Mouse (Mus musculus) layer of hippocampus, adult 9-11 months (tissue): ENCODE results near the gene Ocel1.
A peak's percentile ranks its signal among the peaks of the same experiment; 100 is the strongest.

ENCODE experiments used
- DNase-seq: peaks from one replicate; pipeline ENCODE4 v3.0.0; 2022

Gene Ocel1

DNA sequence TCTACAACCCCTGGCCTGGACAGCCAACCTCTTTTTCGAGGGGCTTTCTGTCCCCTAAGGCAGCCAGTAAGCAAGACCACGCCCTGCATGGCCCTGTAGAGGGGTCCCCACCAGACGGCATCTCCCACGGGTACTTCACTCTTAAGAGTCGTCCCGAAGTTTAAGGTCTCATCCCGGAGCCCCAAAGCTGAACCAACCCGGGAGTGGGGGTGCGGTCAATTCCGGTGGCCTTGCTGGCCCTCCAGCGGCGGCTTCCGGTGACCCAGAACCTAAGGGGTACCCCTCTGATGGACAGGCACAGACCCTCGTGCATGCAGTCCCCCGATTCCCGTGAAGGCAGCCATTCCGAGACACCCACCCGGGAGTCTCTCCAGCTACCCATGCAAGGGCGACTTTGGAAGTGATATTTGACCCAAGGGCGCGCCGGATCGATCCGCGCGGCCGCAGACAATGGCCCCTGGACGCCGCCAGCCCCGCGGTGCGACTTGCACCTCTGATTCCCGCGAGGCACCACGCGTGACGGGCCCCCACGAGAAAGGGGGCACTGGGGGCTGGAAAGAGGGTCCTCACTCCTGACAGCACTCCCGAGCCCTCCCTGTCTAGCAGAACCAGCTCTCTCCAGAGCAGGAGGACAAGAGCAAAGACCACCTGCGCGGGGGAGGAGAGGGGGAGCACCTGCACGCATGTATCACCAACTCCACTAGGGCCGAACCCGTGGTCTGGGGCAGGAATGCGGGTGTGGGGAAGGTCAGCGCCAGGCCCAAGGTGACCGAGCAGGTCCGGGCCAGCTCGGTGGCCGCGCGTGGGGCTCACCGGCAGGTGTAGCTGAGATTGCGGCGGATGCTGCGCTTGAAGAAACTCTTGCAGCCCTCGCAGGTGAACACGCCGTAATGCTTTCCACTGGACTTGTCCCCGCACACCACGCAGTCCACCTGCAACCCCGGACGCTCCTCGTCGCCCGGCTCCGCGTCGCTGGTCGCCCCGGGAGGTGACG is 9.4 kb downstream of the Ocel1 start:
- DNase-seq, result no peak

DNA sequence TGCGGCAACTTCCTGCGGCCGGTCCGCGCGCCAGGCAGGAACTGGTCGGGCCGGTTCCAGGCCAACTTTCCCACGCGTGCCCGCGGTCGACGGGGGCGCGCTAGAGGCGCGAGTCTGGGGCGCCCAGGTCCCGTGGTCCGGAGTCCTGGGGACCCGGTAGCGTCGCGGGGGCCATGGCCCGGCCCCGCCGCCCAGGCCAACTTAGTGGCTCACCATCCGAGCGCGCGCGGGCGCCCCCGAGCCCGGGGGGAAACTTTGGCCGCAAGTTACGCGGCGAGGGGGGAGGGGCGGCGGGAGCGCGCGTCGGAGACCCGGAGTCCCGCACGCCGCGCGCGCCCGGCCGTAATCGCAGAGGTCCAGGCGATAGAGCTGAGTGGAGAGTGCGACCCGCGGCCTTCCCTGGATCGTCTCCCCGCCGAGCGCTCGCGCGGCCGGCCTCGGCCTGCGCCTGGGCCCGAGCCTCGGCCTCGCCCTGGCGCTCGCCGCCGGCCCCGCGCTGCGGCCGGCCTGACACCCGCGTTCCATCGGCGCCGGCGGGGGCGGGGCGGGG is 10.4 kb downstream of the Ocel1 start, which contains the start of gene Nr2f6:
Nr2f6 (minus strand) TSS at position 540 of the 550 bp plus-strand sequence.
- peak; percentile 60 for DNase-seq

DNA sequence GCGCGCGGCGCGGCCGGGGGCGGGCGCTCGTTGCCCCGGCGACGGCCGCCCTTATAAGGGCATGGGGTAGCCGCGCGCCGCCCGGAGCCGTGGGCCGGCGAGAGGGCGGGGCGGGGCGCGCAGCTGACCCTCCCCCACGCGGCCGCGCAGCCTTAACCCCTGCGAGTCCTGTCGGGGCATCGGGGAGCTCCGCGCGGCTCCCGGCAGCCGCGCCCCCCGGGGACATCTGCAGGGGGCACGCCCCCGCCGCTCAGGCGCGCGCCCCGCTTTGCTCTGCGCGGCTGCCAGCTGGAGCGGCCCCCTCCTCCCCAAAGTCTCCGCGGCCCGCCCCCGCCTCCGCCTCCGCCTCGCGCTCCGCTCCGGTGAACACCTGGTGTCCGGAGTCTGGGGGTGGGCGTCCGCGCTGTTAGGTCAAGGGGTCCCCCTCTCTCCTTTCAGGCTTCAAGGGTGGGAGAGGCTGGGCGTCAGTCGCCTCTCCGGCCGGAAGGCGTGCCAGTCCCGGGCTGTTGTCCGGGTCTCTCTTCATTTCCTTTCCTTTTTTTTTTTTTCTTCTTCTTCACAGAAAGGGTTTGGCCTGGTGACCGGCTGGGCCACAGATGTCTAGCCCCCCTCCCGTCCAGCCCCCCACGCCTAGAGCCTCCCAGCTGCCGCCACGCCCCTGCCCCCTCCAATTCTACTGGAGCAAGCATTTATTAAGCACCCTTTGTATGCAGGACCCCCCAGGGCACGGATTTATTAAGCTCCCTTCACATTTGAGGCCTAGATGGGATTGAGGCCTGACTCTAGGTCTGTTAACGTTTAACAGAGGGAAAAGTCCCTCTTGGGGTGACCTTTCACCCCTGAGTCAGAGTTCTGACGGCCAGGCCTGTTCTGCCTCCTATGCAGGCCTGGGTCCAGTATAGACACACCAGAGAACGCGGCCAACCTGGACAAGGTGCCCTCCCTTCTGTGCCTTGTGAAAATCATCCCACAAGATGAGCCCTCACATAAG is 11.2 kb downstream of the Ocel1 start:
- peak; percentile 89 for DNase-seq

DNA sequence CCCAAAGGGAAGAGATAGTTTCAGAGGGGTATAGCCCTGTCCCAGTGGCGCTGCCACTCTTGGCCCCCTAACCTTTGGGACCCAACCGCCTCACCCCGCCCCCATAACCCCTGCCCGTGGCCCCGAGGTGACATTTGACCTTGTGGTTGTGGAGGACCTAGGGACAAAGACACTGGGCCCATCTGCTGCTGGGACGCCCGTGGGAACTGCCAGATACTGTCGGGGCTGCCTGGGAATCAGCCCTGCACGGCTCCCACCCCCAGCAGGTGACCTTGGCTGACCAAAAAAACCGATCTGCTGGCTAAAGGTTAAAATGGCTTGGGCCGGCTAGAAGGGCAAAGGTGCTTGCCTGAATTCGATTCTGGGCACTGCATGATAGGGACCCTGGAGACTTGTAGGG is 12.3 kb downstream of the Ocel1 start:
- DNase-seq, result no peak

DNA sequence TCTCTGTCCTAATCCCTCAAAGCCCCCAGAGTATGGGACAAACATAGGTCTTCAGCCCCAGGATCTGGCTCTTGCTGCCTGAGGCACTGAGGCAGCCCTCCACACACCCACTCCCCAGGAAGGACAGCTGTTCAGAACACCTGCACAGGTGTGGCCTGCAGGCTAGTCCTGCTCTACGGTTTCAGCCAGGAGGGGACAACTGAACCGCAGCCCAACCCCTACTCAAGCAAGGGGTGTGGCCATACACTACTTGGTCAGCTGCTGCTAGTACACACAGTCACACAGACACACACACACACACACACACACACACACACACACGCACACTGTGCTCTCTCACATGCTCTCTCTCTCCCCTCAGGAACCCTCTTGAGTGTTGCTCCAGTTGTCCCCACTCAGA is 12.8 kb downstream of the Ocel1 start:
- DNase-seq, result no peak

DNA sequence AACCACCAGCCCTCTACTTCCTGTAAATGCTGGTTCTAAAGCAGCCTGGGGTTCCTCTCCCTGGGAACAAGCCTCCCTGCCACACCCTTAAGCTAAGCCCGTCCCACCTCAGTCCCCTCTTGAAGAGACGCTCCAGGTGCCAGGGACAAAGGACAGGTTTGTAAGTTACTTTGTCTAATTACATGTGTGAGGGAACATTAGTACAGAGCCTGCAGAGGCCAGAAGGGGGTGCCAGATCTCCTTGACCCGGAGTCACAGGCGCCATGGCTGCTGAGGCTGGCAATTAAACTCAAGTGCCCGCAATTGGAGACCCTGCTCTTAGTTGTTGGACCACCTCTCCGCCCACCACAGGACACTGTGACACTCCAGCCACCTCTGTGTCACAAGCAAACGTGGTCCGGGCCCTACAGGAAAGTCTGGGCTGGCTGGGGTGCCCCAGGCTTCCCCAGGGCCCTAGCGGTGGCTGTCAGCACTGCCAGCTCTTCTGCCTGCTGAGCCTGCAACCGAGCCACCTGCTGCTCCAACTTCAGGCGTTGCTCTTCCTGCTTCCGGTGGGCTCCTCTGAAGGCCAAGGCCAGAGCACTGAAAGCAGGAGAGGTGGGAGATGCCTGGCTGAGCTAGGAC is 14.2 kb downstream of the Ocel1 start:
- no peak for DNase-seq

DNA sequence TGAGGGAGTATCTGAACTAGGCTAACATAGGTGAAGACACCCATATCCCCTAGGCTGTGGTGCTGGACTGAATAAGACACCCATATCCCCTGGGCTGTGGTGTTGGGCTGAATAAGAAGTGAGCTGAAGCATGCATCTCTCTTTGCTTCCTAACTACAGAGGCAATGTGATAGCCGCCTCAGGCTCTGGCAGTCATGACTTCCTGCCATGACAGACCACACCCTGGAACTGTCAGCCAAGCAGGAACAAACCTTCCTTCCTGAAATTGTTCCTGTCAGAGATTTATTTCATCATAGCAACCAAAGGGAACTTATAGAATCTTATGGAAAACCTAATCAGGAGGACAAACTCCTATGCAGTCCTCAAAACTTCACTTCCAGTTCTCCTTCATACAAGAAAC is 17.2 kb downstream of the Ocel1 start:
- DNase-seq, result no peak

DNA sequence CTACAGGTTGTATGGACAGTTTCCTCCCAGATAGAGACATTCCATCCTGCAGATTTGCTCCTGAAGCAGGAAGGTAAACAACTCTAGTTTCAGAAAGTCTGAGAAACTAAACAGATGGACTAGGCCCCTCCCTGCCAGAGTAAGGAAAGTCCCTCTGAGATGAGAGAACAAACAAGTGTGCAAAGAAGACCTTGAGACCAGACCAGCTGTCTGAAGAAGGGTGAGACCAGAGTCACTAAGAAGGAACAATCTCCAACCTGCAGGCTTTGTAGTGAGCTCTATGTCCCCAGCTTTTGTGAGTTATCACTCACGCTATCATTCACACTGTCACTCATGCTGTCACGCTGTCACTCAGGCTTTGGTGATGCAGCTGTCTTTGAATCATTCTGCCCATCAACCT is 20.6 kb downstream of the Ocel1 start:
- DNase-seq, result no peak

DNA sequence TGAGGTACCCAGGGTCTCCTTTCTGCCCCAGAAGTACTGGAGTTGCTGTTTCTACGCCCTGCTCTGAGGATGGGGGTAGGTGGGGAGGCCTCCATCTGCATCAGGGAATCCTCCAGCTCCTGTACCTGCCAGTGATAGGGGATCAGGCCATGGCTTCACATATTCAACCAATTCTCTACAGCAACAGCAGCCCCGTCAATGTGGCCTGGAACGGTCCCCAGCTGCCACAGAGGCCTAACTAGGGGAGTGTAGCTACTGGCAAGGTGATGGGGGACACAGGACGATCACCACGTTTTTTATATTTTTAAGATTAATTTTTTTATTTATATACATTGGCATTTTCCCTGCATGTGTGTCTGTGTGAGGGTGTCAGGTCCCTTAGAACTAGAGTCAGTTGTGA is 21.3 kb downstream of the Ocel1 start:
- no peak for DNase-seq

DNA sequence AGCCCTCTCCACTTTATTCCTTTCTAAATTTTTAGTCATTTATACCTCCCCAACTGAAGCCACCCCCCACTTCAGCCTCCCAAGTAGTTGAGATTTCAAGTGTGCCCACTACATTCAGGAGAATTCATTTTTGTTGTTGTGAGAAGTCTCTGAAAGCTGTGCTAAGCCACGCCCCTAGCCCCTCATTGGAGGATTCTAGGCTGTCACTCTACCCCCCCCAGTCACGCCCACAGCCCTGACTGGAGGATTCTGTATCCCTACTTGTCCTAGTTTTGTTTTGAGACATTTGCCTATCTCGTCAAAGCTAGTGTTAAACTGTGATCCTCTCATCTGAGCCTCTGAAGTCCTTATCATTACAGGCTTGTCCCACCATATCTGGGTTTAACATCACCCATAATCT is 21.8 kb downstream of the Ocel1 start:
- no peak for DNase-seq

DNA sequence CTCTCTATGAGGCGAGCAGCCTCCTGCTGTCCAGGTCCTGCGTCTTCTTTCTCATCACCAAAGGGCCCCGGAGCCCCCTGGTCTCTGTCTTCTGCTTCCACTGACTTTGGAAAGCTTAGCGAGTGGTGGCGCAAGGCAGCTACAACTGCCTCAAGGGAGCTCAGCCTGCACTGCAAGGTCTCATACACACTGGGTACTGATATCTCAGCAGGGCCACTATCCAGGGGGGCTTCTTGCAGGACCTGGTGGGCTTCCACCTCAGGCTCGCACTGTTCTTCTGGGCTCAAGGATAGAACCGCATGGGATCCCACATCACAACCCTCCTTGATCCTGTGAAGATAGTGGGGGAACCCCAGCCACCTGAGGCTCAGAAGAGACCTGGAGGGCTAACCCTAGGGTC is 23.4 kb downstream of the Ocel1 start:
- no peak for DNase-seq

DNA sequence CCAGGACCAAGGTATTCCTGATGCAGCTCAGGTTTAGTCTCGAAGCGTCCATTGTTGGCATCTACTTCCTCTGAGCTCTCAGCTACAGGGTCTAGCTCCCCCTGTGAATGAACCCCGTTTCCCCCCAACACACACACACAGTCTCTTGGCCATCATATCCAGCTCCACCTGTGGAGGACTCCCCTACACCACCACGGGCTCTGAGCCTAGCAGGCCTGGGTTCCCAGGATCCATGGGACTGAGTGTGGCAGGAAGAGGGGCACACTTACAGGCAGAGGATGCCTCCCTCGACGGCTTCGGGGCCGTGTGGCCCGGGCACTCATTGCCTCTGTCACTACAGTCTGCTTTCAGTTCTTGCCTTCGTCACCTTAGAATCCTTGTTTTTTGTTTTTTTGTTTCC is 24.0 kb downstream of the Ocel1 start:
- DNase-seq, result no peak

DNA sequence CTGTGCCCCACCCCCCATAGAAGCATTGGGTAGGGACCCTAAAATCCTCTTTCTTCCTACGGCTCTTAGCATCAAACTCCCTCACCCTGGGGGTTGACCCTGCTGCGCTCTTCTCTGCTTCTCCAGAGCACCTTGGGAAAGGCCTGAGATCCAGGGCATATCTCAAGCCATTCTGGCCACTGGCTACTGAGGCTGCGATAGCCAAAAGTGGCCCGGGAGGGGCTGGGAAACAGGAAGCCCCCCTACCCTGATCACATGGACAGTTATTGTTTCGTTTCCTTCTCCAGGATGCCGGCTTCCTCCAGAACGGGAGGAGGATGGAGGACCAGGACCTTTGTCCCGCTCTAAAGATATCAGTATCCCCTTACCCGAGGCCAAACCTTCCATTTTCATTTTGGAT is 24.5 kb downstream of the Ocel1 start, which contains the start of gene Ushbp1:
Ushbp1 (minus strand) TSS at position 174 of the 400 bp plus-strand sequence.
- no peak for DNase-seq

DNA sequence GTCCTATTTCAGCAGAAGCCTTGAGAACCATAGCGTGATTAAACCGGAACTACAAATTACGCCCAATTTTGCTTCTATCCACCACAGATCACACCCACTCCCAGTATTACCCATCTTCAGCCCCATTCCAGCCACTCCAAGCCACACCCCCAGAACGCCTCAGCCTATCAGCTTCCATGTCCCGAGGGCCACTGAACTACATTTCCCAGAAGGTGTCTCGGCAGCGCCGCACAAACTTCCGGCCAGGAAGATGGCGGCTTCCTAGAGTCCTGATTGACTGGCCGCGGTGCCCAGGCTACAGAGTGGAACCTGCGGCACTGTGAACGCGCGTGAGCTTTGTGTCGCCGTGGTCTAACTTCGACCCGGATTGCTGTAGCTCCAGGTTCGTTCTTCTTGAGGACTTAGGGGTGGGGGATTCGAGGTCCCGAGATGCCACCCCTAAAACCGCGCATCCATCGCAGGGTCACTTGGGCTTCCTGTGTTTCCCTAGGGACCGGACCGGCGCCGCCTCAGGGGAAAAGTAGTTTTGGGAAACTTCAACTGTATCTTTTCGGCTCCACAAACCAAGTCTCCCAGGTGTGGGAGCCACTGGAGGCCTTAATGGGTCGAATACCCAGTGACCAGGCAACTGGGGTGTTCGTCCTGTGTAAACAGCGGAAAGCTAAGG is 25.7 kb downstream of the Ocel1 start, which contains the start of gene Babam1:
Babam1 (plus strand) TSS at position 223 of the 667 bp plus-strand sequence.
- peak; percentile 97 for DNase-seq

DNA sequence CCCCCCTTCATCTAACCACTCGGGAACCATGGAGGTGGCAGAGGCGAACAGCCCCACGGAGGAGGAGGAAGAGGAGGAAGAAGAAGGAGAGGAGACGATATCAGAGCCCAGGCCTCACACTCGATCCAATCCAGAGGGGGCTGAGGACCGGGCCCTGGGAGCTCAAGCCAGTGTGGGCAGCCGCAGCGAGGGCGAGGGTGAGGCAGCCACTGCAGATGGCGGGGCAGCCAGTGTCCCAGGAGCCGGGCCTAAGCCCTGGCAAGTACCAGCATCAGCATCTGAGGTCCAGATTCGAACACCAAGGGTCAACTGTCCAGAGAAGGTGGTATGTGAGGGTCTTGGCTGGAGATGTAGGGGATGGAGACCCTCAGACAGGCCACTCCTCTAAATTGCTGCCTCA is 26.6 kb downstream of the Ocel1 start:
- no peak for DNase-seq

DNA sequence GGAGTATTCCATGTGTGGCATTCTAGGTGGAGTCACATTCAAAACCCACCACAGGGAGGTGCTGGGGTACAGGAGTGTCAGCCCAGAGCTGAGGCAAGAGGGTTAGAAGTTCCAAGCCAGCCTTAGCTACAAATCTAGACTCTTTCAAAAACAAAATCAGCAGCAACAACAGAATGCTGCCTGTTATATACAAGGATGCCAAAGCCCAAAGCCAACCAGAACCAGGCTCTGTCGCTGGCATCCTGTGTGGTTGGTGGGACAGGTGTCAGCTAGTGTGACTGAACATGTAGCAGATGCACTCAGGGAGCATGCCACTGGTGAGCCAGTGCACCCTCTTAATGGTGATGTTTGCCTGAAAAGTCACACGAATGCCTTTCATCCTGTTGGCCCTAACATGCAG is 29.7 kb downstream of the Ocel1 start:
- DNase-seq, result no peak

DNA sequence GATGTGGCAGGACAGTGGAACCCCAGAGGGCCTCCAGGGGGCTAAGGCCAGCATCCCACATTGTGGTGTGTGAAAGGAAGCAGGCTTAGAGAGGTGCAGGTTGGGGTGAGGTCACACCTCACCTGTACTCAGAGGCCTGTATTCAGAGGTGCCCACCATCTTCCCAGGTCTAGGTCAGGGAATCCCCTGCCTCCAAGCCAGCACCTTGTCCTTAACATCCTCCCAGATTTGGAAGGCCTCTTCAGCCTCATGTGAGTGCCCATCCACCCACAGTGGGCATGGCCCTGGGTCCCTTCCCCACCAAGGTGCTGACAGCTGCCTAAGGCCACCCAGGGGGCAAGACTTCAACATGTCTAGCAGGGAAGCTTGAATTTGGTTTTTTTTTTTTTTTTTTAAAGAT is 30.4 kb downstream of the Ocel1 start:
- DNase-seq, result no peak

DNA sequence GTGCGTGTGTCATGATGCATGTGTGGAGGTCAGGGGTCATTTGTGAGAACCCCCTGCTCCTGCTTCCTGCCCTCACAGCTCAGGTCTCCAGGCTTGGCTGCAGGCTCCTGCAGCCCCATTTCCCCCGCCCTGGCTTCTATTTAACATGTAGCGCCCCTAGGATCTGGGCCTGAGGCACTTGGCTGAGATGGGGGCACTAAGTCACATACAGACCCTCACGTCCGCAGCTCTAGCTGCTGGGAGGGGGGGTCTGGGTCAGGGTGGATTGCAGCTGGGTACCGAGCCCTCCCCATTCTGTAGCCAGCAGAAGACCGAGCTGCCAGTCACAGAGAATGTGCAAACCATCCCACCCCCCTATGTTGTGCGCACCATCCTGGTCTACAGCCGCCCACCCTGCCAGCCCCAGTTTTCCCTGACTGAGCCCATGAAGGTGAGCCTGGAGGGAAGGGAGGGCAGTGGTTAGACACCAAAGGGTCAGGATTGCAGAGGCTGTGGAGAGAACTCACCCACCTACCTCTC is 31.4 kb downstream of the Ocel1 start:
- DNase-seq, result no peak

DNA sequence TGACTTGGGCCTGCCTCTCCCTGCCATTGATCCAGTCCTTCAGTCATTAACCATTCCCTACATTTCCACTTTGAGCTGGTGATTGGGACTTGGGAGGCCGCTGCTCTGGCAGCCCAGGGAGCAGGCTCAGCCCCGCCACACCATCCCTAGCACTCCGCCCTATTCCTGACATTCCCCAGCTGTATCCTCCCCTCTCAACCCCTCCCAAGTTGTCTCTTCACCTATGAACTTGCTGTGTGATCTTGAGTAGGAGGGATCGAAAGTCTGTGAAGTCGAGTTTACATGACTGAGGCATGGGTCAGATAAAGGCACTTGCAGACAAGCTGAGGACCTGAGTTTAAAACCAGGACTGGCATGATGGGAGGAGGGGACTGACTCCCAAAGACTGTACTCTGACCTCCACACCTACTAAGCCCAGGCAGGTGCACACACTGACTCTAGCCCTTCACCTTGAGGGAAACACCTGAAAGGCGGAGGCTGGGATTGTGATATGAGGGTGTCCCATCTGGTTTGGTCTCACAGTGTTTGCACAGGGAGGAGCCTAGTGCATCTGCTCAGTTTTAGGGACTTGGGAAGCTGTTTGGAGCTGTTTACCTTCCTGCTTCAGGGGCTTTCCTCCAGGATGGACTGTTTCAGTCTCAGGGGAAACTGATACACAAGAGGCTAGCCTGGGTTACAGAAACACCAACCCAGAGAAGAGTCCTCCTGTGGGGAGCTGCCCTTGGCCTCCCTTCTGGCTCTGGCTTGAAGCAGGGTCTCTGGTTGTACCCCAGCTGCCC is 32.2 kb downstream of the Ocel1 start:
- DNase-seq, result no peak

DNA sequence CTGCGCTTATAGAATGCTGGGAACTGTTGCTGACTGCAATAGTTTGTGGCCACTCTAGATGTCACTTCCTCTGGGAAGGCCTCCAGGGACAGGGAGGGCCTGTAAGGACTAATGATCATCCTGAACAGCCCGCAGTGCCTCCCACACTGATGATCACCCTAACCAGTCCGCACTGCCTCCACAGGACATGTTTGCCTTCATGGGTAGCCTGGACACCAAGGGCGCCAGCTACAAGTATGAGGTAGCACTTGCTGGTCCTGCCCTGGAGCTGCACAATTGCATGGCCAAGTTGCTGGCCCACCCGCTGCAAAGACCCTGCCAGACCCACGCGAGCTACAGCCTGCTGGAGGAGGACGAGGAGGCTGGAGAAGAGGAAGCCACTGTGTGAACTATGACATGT is 32.9 kb downstream of the Ocel1 start:
- DNase-seq, result no peak

DNA sequence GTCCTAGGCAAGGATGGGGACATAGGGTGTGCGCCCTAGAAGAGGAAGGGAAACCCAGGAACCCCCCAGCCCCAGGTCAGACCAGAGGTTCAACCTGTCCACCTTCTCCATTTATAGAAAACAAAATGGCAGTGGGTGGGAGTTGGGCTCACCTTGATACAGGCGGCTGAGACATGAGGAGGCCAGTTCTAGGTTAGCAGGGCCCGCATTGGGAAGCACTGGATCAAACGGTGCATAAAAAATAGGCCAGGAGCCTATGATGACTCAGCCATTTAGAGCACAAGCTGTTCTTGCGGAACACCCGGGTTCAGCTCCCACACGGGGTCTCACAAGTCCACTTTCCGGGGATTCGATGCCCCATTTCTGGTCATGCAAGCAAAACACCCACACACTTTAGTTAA is 33.9 kb downstream of the Ocel1 start:
- no peak for DNase-seq
